Mouse (Mus musculus) WW6 (cell line): Measurements from ENCODE around the gene Pabpn1l.
"Not testable (repeated sequence)": the region's sequence is repeated elsewhere in the genome, so short reads cannot be mapped to it uniquely, and the experiment has no call there.

ENCODE experiments used
- DNase-seq: peaks from one replicate; pipeline ENCODE4 v3.0.0-alpha.2; 2013; ENCODE audit warnings: low read depth, low spot score

Pabpn1l gene

DNA sequence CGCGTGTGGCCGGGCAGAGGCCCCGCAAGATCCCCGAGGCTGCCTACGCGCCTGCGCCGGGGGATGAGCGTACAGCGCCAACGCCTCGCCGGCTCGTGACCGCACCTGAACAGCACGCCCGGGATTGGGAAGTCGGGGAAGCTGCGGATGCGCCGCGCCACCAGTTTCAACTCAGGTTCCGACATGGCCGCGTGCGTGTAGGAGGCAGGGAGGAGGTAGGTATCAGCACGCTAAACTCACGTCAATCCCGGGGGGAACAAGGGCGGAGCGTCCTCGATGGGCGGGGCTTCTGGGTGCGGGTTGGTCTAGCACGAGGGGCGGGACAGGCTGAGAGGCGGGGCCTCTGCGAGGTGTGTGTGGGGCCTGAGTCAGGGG lies 45.9 kb downstream of the Pabpn1l start, which contains the start of gene Aprt:
Gene Aprt (minus strand): TSS at position 262 of the 375 bp plus-strand sequence.
- peak; percentile 93 for DNase-seq

DNA sequence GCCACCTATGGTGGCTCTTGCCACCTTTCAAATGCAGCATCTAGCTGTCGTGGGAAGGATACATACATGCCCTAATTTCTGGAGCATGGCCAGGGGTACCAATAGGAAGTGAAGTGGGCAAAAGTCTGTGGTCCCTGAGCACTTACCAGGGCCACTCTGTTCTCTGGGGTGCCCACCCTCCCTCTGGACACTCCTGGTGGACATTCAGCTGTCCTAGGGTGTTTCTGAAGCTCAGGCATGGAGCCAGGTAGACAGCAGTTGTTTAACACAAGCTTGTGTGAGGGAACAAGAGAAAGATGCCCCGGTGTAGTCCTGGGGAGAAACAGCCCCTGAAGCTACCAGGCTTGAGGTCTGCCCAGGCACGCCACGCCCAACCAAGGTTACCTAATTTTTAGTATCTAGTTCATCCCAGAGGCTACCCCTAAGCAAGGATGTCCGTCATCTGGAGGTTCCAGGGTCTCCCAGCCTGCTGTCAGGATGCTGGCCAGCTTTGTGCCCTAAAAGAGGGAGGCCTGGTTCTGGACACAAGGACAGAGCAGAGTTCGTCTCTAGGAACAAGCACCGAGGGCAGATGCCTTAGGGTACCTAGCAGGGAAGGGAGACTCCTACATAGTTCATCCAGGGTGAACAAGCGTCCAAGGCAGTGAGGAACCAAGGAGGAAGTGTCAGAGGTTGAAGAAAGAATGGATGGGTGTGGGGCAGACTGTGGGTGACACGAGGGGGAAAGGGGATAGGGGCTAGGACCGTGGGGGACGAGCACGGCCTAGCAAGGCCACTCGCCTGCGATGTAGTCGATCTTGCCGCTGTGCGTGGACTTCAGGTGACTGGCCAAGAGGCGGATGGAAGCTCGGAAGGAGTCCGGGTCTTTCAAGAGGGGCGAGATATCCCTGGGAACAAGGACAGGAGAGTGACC lies 46.5 kb downstream of the Pabpn1l start:
- no peak for DNase-seq

DNA sequence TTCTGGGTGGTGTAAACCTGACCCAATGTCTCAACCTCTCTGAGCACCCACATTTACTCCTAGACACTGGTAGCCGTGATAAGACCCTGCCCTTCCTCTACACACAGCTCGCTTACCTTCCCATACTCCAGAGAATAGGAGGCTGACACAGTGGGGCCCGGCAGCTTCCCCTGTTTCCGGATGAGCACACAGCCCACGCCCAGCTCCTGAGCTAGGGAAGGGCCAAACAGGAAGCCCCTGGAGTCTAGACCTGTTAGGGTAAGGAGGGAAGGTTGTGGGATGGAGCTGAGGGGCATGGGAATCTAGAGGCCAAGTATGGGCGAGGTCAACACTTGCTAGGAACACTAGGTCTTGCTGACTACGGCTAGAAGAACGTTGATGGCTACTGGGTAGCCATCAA lies 47.3 kb downstream of the Pabpn1l start:
- no peak for DNase-seq

DNA sequence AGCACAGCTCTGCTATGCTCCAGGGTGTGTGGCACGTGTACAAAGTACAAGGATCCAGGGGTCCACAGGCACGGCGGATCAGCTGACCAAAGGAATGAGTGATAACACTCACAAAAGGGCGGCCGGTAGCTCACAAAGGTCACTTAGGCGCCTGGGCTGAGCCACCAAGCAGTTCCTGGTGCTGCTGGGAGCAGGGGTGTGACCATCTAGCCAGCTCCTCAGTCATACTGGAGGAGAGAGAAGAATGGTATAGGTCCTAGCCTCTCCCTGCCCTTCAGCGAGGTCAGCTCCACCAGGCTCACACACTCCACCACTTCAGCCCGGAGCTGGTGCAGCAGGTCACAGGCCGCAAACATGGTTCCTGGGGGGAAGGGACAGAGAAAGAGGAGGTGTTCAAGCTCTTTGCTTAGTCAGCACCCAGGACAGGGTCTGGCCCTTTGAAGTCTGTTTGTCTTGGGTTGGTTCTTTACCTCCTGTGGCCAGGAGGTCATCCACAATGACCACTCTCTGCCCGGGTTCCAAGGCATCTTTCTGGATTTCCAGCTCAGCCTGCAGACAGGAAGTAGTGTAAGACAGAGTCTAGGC lies 47.8 kb downstream of the Pabpn1l start:
- DNase-seq = no peak

DNA sequence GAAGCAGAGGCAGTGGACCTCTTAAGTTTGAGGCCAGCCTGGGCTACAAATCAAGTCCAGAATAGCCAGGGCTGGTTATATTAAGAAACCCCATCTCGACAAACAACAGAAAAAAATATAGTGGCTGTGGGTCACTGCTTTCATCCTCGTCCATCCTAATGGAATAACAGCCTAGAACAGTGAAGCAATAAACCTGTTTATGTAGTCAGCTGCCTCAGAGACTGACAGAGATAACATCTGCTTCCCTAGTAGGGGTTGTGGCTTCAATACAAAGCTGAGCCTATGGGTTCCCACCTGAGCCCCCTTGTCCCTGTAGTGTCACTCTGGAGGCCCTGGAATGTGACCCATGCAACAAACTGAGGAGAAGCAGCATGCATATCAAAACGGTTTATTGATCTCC lies 48.3 kb downstream of the Pabpn1l start:
- DNase-seq = no peak

DNA sequence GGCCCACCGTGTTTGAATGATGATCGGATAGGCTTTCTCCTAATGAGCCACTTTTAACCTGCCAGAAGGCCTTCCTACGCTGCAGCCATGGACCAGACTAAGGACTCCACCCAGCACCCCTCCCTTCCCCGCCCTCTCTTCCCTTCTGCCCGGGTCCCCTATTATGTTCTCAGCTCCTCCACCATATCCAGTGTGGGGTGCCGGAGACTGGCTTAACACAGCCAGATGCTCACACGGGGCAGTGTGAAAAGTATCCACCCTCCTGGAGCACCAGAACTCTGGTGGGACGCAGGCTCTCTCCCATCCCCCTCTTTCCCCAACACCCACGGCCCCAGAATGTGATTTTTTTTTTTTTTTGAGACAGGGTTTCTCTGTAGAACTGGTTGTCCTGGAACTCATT lies 49.0 kb downstream of the Pabpn1l start:
- DNase-seq = no peak

DNA sequence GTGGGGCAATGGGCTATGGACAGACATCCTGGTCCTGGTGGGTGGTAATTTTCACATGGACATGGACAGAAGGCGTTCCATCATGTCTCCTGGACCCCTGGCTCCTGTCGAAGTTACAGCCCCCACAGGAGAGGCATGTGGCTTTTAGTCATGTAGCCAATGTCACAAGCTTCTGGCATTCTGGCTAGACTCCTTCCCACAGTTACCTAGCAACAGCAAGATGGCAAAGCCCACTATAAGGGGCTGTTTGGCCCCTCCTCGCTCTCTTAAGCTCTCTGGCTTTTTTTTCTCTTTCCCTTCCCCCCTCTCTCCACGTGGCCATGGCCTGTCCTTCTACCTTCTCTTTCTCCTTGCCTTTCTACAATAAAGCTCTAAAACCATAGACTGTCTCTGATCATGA lies 49.4 kb downstream of the Pabpn1l start:
- DNase-seq = not testable (repeated sequence)

DNA sequence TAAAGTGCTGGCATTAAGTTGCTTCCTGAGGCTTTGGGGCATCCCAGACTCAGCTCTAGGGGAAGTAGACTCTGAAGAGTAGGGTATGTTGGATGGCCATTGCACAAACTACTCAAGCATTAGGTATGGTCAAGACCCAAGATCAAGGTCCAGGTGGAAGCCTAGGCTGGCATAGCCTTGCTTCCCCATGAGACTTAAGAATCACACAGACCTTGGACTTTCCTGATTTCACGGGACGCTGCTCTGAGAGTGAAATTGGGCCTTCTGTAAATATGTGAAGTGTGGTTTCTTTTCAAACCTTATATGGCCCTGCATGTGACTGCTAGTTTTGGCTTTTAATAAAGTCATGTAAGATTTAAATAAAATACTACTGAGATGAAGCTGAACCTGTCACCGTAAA lies 49.8 kb downstream of the Pabpn1l start:
- no peak for DNase-seq

DNA sequence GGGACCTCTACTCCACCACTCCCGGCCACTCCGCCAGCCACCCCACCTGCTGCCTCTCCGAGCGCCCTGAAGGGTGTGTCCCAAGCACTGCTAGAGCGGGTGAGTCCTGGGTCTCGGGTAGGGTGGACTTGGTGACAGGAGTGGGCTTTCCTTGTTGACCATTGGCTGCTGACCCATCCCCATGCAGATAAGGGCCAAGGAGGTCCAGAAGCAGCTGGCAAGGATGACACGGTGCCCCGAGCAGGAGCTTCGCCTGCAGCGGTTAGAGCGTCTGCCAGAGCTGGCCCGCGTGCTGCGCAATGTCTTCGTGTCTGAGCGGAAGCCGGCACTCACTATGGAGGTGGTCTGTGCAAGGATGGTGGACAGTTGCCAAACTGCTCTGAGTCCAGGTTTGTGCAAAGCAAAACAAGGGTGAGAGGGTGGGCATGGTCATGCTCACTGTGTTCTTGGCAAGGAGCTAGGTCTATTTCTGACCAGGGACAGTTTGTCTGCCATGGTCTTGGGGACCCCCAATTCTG lies 50.7 kb downstream of the Pabpn1l start:
- DNase-seq = no peak

DNA sequence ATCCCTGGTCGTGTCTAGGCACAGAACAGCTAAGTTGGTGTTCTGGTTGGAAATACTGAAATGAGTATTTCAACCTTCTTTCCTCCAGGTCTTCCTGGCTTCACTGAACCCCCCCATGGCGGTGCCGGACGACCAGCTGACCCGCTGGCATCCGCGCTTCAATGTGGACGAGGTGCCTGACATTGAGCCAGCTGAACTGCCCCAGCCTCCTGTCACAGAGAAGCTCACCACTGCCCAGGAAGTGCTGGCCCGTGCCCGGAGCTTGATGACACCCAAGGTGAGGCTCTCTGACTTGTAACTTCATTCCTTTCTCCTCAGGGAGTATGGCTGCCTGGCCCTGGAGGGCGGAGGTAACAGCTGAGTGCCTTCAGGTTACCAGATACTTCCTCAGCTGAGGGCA lies 51.4 kb downstream of the Pabpn1l start:
- DNase-seq = no peak

DNA sequence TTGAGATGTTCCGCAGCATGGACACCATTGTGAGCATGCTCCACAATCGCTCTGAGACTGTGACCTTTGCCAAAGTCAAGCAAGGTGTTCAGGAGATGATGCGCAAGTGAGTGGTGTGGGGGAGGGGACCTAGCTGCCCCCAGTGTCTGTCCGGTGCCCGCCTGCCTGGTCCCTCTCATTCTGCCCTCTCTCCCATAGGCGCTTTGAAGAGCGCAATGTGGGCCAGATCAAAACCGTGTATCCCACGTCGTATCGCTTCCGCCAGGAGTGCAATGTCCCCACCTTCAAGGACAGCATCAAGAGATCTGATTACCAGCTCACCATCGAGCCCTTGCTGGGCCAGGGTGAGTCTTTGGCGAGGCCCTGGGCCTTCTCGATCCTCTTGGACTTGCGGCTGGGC lies 52.5 kb downstream of the Pabpn1l start:
- DNase-seq = no peak
